Mouse (Mus musculus): ENCODE results near the gene Hist1h3g. TPM values are rescaled to one million over a fixed set of nuclear protein-coding genes. Genes with fewer than 3 reads are reported as not detected.
"Not testable (repeated sequence)": the region's sequence is repeated elsewhere in the genome, so short reads cannot be mapped to it uniquely, and the experiment has no call there.

Hist1h3g gene
- polyA plus RNA-seq, 1 experiment from 2014 or later: 1.8 TPM

GRCm38 (mm10) chr13:23542225-23542980 is 7.2 kb downstream of the Hist1h3g start:
- WGBS: 6% methylated on average over 3 of the region's 3 CpGs
- H3K4me2 ChIP-seq: peak overlapping the region; percentile 73
- H3K27ac ChIP-seq: 0 out of 2 replicates have a peak overlapping the region, but pooled peaks have one; percentile 67
- H3K36me3 ChIP-seq; H3K27me3 ChIP-seq; H3K9me3 ChIP-seq; ATAC-seq (ENCODE audit: low FRiP score); H3K4me1 ChIP-seq (replicated peaks): not testable (repeated sequence)
- H3K4me3 ChIP-seq: peak overlapping the region; percentile 46
- peak overlapping the region; percentile 67 for H3K9ac ChIP-seq

- H3K36me3 ChIP-seq; H3K27me3 ChIP-seq; H3K4me1 ChIP-seq (replicated peaks); H3K9me3 ChIP-seq: not testable (repeated sequence)
- peak within 1 kb of the TSS; percentile 73 for H3K4me2 ChIP-seq
- WGBS: under 1% methylated on average over 40 of the region's 42 CpGs
- peak; percentile 89 for ATAC-seq (ENCODE audit: low FRiP score)
- H3K9ac ChIP-seq: peak within 1 kb of the TSS; percentile 67
- peak within 1 kb of the TSS; percentile 79 for H3K27ac ChIP-seq
- H3K4me3 ChIP-seq: peak within 1 kb of the TSS; percentile 49
Observed at GRCm38 (mm10) chr13:23542999-23543607, 7.9 kb downstream of the Hist1h3g start, which contains the start of gene Hist1h2bh. Gene Hist1h2bh (minus strand): TSS chr13:23543392.

GRCm38 (mm10) chr13:23543965-23544786 is 9.0 kb downstream of the Hist1h3g start, which contains the start of gene Hist1h3f:
Gene Hist1h3f (plus strand): TSS chr13:23544052.
- peak within 1 kb of the TSS; percentile 73 for H3K9ac ChIP-seq
- H3K36me3 ChIP-seq: no peaks in the 10 kb centered on the region
- ATAC-seq (ENCODE audit: low FRiP score): peak; percentile 97
- no peaks in the 10 kb centered on the region for H3K9me3 ChIP-seq
- H3K27ac ChIP-seq: peak within 1 kb of the TSS; percentile 93
- under 1% methylated on average over 28 of the region's 45 CpGs for whole genome bisulfite sequencing
- peak within 1 kb of the TSS; percentile 73 for H3K4me2 ChIP-seq
- peaks cover 9% of the 10 kb centered on the region; the same call in 1 of the 2 replicates for H3K4me1 ChIP-seq (replicated peaks)
- no peaks in the 10 kb centered on the region for H3K27me3 ChIP-seq
- peak within 1 kb of the TSS; percentile 49 for H3K4me3 ChIP-seq

GRCm38 (mm10) chr13:23544787-23545120 is 9.5 kb downstream of the Hist1h3g start:
- H3K27ac ChIP-seq: peak overlapping the region; percentile 93
- H3K4me3 ChIP-seq: peak overlapping the region; percentile 49
- H3K4me2 ChIP-seq: peak overlapping the region; percentile 68
- not testable (repeated sequence) for H3K4me1 ChIP-seq (replicated peaks); H3K9me3 ChIP-seq; H3K36me3 ChIP-seq; H3K27me3 ChIP-seq; ATAC-seq (ENCODE audit: low FRiP score)
- H3K9ac ChIP-seq: peak overlapping the region; percentile 73
- 0% methylated on average over 13 of the region's 14 CpGs for WGBS

- Histone ChIP-seq H3K9me3 (no peaks in the 10 kb centered on the region), H3K9ac (no peak overlapping the region), H3K4me1 (replicated peaks) (peaks cover 16% of the 10 kb centered on the region), H3K27me3 (no peaks in the 10 kb centered on the region), H3K36me3 (no peaks in the 10 kb centered on the region), H3K4me3 (no peak overlapping the region), H3K4me2 (no peak overlapping the region), H3K27ac (no peak overlapping the region)
- WGBS: 80% methylated on average over 5 of the region's 5 CpGs
- ATAC-seq (ENCODE audit: low FRiP score): no peak
Observed at GRCm38 (mm10) chr13:23546694-23547093, 11.5 kb downstream of the Hist1h3g start.

GRCm38 (mm10) chr13:23550761-23551145 is 15.5 kb downstream of the Hist1h3g start:
- Histone ChIP-seq H3K27me3 (no peaks in the 10 kb centered on the region), H3K36me3 (no peaks in the 10 kb centered on the region), H3K9ac (peak overlapping the region; percentile 69)

GRCm38 (mm10) chr13:23551146-23551834 is 16.1 kb downstream of the Hist1h3g start, which contains the start of gene Hist1h4f:
Gene Hist1h4f (minus strand): TSS chr13:23551648.
- Histone ChIP-seq H3K4me1 (replicated peaks) (peaks cover 28% of the 10 kb centered on the region), H3K4me3 (peak within 1 kb of the TSS; percentile 46), H3K4me2 (peak within 1 kb of the TSS; percentile 64), H3K9ac (peak within 1 kb of the TSS; percentile 69), H3K27ac (peak within 1 kb of the TSS; percentile 92)
- WGBS: under 1% methylated on average over 47 of the region's 47 CpGs
- H3K9me3 ChIP-seq, H3K27me3 ChIP-seq, H3K36me3 ChIP-seq: not testable (repeated sequence)
- ATAC-seq (ENCODE audit: low FRiP score): peak; percentile 92

More at GRCm38 (mm10) chr13:23550761-23551145, 15.5 kb downstream of the Hist1h3g start:
- Histone ChIP-seq H3K4me3 (peak overlapping the region; percentile 46), H3K9me3 (no peaks in the 10 kb centered on the region), H3K4me2 (peak overlapping the region; percentile 64), H3K4me1 (replicated peaks) (peaks cover 28% of the 10 kb centered on the region), H3K27ac (peak overlapping the region; percentile 92)
- ATAC-seq (ENCODE audit: low FRiP score): no peak
- WGBS: 7% methylated on average over 3 of the region's 3 CpGs

GRCm38 (mm10) chr13:23551931-23552914 is 17.0 kb downstream of the Hist1h3g start:
- ATAC-seq (ENCODE audit: low FRiP score): no peak
- H3K36me3 ChIP-seq: no peaks in the 10 kb centered on the region
- peak overlapping the region; percentile 69; the same call in 1 of the 2 replicates for H3K9ac ChIP-seq
- peaks cover 32% of the 10 kb centered on the region for H3K4me1 ChIP-seq (replicated peaks)
- H3K27ac ChIP-seq: peak overlapping the region; percentile 92
- peak overlapping the region; percentile 46 for H3K4me3 ChIP-seq
- H3K9me3 ChIP-seq: no peaks in the 10 kb centered on the region
- no peaks in the 10 kb centered on the region for H3K27me3 ChIP-seq
- peak overlapping the region; percentile 64 for H3K4me2 ChIP-seq
- 53% methylated on average over 8 of the region's 8 CpGs for WGBS

- no peaks in the 10 kb centered on the region for H3K9me3 ChIP-seq
- no peak within 1 kb of the TSS for H3K4me3 ChIP-seq
- ATAC-seq (ENCODE audit: low FRiP score): no peak
- H3K27ac ChIP-seq: peak within 1 kb of the TSS; percentile 93
- H3K4me2 ChIP-seq: peak within 1 kb of the TSS; percentile 64
- H3K4me1 ChIP-seq (replicated peaks): peaks cover 32% of the 10 kb centered on the region
- no peak within 1 kb of the TSS for H3K9ac ChIP-seq
- no peaks in the 10 kb centered on the region for H3K36me3 ChIP-seq
- no peaks in the 10 kb centered on the region for H3K27me3 ChIP-seq
Observed at GRCm38 (mm10) chr13:23552962-23553361, 17.7 kb downstream of the Hist1h3g start, which contains the start of gene Hist1h1d. Gene Hist1h1d (plus strand): TSS chr13:23553262.

- Histone ChIP-seq H3K27ac (peak overlapping the region; percentile 93; the same call in 1 of the 2 replicates), H3K4me2 (peak overlapping the region; percentile 99), H3K4me1 (replicated peaks) (peaks cover 32% of the 10 kb centered on the region), H3K27me3 (no peaks in the 10 kb centered on the region), H3K9ac (peak overlapping the region; percentile 80), H3K36me3 (no peaks in the 10 kb centered on the region), H3K4me3 (peak overlapping the region; percentile 53), H3K9me3 (no peaks in the 10 kb centered on the region)
- WGBS: 22% methylated on average over 9 of the region's 9 CpGs
- no peak for ATAC-seq (ENCODE audit: low FRiP score)
Observed at GRCm38 (mm10) chr13:23554393-23554792, 19.2 kb downstream of the Hist1h3g start.
